Mouse (Mus musculus) c-Kit-positive CD71-positive TER-119-positive erythroid progenitor cells, embryonic 14.5 days (primary cell): ENCODE data around the gene D830030K20Rik.
"Not testable (repeated sequence)": the region's sequence is repeated elsewhere in the genome, so short reads cannot be mapped to it uniquely, and the experiment has no call there.

Experiments used
- DNase-seq: peaks from one replicate; pipeline ENCODE4 v3.0.0-alpha.2; 2013; ENCODE audit warnings: low spot score

D830030K20Rik gene

GRCm38 (mm10) chr14:3208272-3209152 is at the start of gene D830030K20Rik:
Gene D830030K20Rik (plus strand): TSS chr14:3208488.
- not testable (repeated sequence) for DNase-seq

GRCm38 (mm10) chr14:3187955-3188354 is 20.3 kb upstream of the D830030K20Rik start, which contains the start of gene Gm5795:
Gene Gm5795 (plus strand): TSS chr14:3188255.
- DNase-seq, result not testable (repeated sequence)

DNA sequence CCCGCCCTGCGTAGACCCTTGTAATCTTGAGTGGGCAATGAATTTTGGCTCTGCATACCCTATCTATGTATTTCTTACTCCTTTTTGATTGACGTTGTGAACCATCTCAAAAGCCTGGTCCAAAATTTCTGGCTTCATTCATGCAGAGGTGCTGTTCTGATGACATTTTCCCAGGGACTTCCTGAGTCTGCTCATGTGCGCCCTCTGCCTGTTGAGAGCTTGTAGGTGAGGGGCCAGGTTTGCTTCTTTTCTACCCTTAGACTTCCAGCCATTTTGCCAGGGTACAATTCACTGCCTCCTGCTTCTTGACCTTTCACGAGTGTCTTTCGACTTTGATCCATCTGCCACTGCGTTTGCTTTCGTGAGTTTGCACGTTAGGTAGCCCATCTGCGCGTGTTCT is 1.1 kb downstream of the D830030K20Rik start:
- not testable (repeated sequence) for DNase-seq

DNA sequence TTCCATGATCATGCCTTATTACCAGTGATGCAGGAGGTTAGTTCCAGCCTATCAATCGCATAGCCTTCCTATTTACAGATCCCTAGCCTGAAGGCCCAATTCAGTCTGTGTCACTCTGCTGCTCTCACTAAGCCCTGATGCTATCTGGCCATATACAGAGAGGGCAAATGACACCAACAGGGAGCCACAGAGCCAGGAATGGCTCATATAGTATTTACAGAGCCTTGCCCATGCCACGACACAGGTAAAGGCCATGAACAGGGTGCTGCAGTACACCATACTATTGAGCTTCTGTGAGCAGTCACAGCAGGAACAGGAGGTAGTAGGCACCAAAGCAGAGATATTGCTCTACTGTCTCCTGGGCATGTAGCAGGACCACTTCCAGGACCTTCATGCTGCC is 54.2 kb downstream of the D830030K20Rik start:
- DNase-seq, result not testable (repeated sequence)
